Mouse (Mus musculus) stomach, embryonic 14.5 days (tissue): ENCODE data around the gene Msantd1. TPM values are rescaled to one million over a fixed set of nuclear protein-coding genes. Genes with fewer than 3 reads are reported as not detected.

ENCODE experiments used
- ATAC-seq: fragments of 200-750 bp; cut with Nextera tagmentation; 2 replicates; pipeline ENCODE4 v1.8.0; 2017; ENCODE audit warnings: low read depth, moderate TSS enrichment; ENCODE audit not compliant: insufficient number of reproducible peaks, insufficient read depth, low FRiP score
- H3K27ac ChIP-seq: fragments of 300-500 bp; sonication (generic); 2 replicates; pipeline ENCODE4 v1.5.1; 2014; ENCODE audit warnings: mild to moderate bottlenecking, low read length, moderate library complexity, mixed read lengths
- H3K27me3 ChIP-seq: fragments of 300-500 bp; sonication (generic); 2 replicates; pipeline ENCODE4 v1.6.1; 2014; ENCODE audit warnings: low read length, control low read depth, mixed read lengths; ENCODE audit not compliant: control insufficient read depth, insufficient read depth
- H3K36me3 ChIP-seq: fragments of 300-500 bp; sonication (generic); 2 replicates; pipeline ENCODE4 v1.6.1; 2014; ENCODE audit warnings: mild to moderate bottlenecking, control low read depth, low read length, moderate library complexity, mixed read lengths; ENCODE audit not compliant: control insufficient read depth, insufficient read depth
- H3K4me1 ChIP-seq: fragments of 300-500 bp; sonication (generic); 2 replicates; pipeline ENCODE4 v1.6.1; 2014; ENCODE audit warnings: low read length, control low read depth, mixed read lengths; ENCODE audit not compliant: control insufficient read depth, insufficient read depth
- H3K4me2 ChIP-seq: fragments of 300-500 bp; sonication (generic); replicated peaks from 2 replicates; pipeline ENCODE4 v1.6.1; 2014; ENCODE audit warnings: low read depth, low read length, control low read depth
- H3K4me3 ChIP-seq: fragments of 300-500 bp; sonication (generic); 2 replicates; pipeline ENCODE4 v1.5.1; 2014; ENCODE audit warnings: low read depth, low read length, control low read depth
- H3K9ac ChIP-seq: fragments of 300-500 bp; sonication (generic); replicated peaks from 2 replicates; pipeline ENCODE4 v1.6.1; 2014; ENCODE audit warnings: low read depth, mild to moderate bottlenecking, control low read depth, low read length, moderate library complexity, mixed read lengths
- H3K9me3 ChIP-seq: fragments of 300-500 bp; sonication (generic); 2 replicates; pipeline ENCODE4 v1.6.1; 2016; ENCODE audit warnings: low read depth, low read length, control low read depth; ENCODE audit not compliant: control insufficient read depth
- WGBS: fragments of 180-500 bp; shearing (Covaris S2); extraction: QIAGEN DNeasy Blood & Tissue Kit; methylation state at CpG from one replicate; pipeline ENCODE4 v1.1.7; 2014; 5-methylcytosine and 5-hydroxymethylcytosine counted together
- polyA plus RNA-seq: library from polyadenylated mRNA; unstranded; fragments of >200 nt; fragmentation: Nextera tagmentation; extraction: Ambion mirVana; gene quantifications from 2 replicates; pipeline ENCODE4 v1.2.1, GENCODE M21; 2014

The Msantd1 gene
- polyA plus RNA-seq, 1 experiment from 2014 or later: 0.69 TPM

DNA sequence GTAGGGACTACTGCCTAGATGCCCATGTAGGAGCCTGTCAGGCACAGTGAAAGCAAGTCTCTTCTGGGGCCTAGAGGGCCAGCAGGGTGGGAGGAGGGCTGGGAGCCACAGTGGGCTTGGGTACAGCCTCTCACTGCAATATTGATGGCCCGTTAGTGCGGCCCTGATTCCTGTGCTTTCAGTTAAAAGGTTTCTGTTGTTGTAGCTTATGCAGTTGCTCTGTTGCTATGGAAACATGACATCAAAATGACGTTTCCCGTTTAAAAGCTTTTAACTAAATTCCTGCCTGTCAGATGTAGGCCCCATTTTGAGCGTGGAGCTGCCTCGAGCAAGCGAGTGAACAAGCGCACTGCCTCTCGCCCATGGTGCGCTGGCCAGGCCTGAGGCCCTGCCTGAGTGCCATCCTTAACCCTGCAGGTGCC, 9.4 kb downstream of the Msantd1 start:
- H3K4me2 ChIP-seq: no peak overlapping the region
- no peak overlapping the region for H3K9ac ChIP-seq
- no peaks in the 10 kb centered on the region for H3K36me3 ChIP-seq
- H3K4me3 ChIP-seq: no peak overlapping the region
- H3K27me3 ChIP-seq: no peaks in the 10 kb centered on the region
- no peak for ATAC-seq
- H3K9me3 ChIP-seq: no peaks in the 10 kb centered on the region
- 42% methylated on average over 10 of the region's 10 CpGs for WGBS
- H3K27ac ChIP-seq: no peak overlapping the region
- peaks cover 4% of the 10 kb centered on the region; the same call in 1 of the 2 replicates for H3K4me1 ChIP-seq

DNA sequence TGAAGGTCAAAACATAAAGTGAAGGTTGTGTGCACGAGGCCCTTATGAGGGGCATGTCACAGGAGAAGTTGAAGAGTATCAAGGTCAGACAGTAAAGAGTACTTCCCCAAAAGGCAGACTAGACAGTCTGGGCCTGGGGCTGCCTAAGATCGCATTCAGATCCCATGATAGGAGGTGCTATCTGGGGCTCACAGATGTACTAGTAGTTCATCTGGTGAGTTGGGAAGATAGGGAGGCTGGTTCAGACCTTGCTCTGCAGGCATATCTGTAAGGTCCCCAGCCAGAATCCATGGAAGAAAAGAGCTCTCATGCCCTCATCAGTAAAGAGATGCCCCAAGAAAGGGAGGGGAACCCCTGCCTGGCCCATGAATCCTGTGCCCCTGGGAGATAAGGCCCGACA, 11.0 kb downstream of the Msantd1 start:
- no peak overlapping the region for H3K4me3 ChIP-seq
- 87% methylated on average over 3 of the region's 3 CpGs for WGBS
- no peak overlapping the region for H3K9ac ChIP-seq
- H3K4me2 ChIP-seq: no peak overlapping the region
- H3K36me3 ChIP-seq: 0 out of 2 replicates have a peak, but pooled peaks cover 4% of the 10 kb centered on the region
- H3K27me3 ChIP-seq: no peaks in the 10 kb centered on the region
- H3K9me3 ChIP-seq: no peaks in the 10 kb centered on the region
- peaks cover 4% of the 10 kb centered on the region; the same call in 1 of the 2 replicates for H3K4me1 ChIP-seq
- ATAC-seq: no peak
- no peak overlapping the region for H3K27ac ChIP-seq

DNA sequence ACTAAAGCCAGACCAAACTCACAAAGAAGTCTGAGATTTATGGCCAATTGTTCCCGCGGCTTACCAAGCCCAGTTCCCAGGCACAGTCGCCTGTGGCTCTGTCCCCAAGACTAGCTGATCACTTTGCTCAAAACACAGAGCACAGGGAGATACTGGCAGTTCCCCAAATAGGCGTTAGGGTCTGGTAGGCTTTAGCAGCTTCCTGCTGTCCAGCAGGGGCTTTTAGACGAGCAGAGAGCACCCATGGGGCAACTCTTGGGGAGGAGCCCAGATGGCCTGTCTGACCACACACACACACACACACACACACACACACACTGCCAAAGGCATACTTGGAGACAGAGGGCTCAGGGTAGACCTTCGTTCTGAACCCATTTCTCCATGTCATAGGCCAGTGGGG, 14.7 kb downstream of the Msantd1 start:
- ATAC-seq: no peak
- no peaks in the 10 kb centered on the region; the same call in 1 of the 2 replicates for H3K4me1 ChIP-seq
- no peak overlapping the region for H3K27ac ChIP-seq
- 66% methylated on average over 6 of the region's 6 CpGs for WGBS
- H3K4me2 ChIP-seq: no peak overlapping the region
- 0 out of 2 replicates have a peak, but pooled peaks cover 4% of the 10 kb centered on the region for H3K36me3 ChIP-seq
- no peak overlapping the region for H3K4me3 ChIP-seq
- no peaks in the 10 kb centered on the region for H3K27me3 ChIP-seq
- H3K9ac ChIP-seq: no peak overlapping the region
- H3K9me3 ChIP-seq: no peaks in the 10 kb centered on the region

DNA sequence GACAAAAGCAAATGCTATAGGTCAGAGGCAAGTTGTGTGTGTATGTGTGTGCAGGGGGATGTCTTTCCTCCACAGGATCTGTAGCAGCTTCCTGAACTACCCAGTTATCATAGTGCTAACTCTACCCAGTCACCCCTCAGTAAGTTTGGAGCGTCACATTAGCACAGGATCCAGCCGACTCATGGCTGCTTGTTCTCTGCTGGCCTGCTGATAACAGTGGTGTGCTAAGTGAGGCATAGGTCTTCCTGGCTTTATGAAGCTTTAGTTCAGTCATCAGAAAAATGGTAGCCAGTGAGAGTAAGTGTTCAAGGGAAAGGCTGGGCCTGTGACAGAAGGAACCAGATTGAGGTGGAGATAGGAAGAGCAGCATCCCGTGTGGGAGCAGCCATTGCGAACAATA, 16.1 kb downstream of the Msantd1 start:
- no peak overlapping the region for H3K9ac ChIP-seq
- H3K27ac ChIP-seq: no peak overlapping the region
- H3K9me3 ChIP-seq: no peaks in the 10 kb centered on the region
- no peak for ATAC-seq
- 0 out of 2 replicates have a peak, but pooled peaks cover 4% of the 10 kb centered on the region for H3K36me3 ChIP-seq
- H3K27me3 ChIP-seq: no peaks in the 10 kb centered on the region
- WGBS: 91% methylated on average over 4 of the region's 4 CpGs
- H3K4me3 ChIP-seq: no peak overlapping the region
- no peaks in the 10 kb centered on the region for H3K4me1 ChIP-seq
- no peak overlapping the region for H3K4me2 ChIP-seq

DNA sequence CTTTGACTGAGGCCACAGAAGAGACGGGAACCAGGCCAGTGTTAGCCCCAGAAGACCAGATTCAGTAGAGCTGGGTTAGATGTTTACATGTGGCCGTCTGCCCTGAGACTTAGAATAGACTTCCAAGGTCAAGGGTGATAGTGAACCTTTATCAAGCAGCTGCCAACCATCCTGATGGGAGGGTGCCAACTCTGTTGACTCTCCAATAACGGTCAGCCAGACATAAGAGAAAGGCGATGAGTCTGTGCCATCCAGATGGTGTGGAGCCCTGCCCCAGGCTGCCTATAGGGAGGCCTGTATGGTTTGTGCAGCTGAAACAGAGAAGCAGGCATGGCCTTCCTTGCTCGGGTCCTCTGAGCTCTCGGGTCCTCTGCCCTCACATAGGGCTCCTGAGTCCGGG, 16.7 kb downstream of the Msantd1 start:
- H3K9ac ChIP-seq: no peak overlapping the region
- H3K4me2 ChIP-seq: no peak overlapping the region
- 84% methylated on average over 7 of the region's 7 CpGs for WGBS
- no peak overlapping the region for H3K27ac ChIP-seq
- 0 out of 2 replicates have a peak, but pooled peaks cover 4% of the 10 kb centered on the region for H3K36me3 ChIP-seq
- H3K4me3 ChIP-seq: no peak overlapping the region
- no peak for ATAC-seq
- H3K4me1 ChIP-seq: no peaks in the 10 kb centered on the region
- H3K27me3 ChIP-seq: no peaks in the 10 kb centered on the region
- no peaks in the 10 kb centered on the region for H3K9me3 ChIP-seq

DNA sequence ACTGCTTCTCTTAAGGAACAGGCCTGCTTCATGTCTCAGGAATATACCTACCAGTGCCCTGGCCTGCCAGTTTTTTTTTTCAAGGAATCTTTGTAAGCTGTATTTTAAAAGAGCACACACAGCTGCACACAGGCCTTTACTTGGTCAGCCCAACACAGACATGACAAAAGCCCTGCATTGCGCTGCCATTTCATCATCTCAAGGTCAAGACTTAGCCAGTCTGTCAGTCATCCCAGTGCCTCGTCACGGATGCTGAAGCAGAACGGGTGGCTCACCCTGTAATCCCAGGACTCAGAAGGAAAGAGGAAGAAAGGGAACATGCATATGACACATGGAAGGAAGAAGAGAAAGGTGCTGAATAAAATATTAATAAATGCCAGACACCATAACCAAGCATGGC, 19.8 kb downstream of the Msantd1 start:
- Histone ChIP-seq H3K9ac (no peak overlapping the region), H3K36me3 (0 out of 2 replicates have a peak, but pooled peaks cover 4% of the 10 kb centered on the region), H3K4me1 (peaks cover 4% of the 10 kb centered on the region; the same call in 1 of the 2 replicates), H3K4me2 (no peak overlapping the region), H3K4me3 (no peak overlapping the region), H3K27ac (no peak overlapping the region), H3K9me3 (no peaks in the 10 kb centered on the region), H3K27me3 (no peaks in the 10 kb centered on the region)
- no peak for ATAC-seq
- 92% methylated on average over 4 of the region's 4 CpGs for WGBS

DNA sequence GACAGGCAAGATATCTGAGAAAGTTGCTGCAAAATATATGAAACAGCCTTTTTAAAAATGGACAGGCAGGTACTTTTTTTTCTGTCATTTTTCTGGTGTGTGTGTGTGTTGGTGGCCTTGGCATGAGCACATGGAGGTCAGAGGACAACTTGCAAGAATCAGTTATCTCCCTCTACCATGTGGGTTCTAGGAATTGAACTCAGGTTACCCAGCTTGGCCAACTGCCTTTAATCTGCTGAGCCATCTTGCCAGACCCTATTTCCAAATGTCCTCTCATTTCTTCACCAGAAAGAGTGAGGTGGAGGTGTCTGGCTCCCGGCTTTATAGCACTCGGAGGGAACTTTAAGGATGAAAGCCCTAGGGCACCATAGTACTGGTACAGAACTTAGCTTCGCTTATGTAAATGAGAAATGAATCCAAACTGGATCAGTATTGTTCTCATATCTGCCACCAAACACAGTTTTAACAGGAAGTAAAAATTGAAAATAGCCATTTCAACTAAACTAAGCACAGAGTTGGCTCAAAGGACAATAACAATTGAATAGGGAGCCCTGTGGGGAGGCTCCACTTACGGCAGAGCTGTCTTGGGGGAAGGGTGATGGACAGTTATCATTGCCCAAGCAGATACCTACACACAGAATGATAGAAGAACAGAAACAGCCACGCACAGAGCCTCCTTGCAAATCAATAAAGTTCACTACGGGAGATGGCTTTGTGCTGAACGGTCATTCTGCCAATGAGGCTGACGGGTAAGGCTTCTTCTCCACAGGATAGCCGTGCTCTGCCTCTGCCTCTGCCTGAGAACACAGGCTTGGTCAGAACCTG, 22.6 kb downstream of the Msantd1 start:
- WGBS: 78% methylated on average over 9 of the region's 9 CpGs
- Histone ChIP-seq H3K4me2 (no peak overlapping the region), H3K4me3 (no peak overlapping the region), H3K4me1 (peaks cover 4% of the 10 kb centered on the region; the same call in 1 of the 2 replicates), H3K27ac (no peak overlapping the region), H3K9ac (no peak overlapping the region), H3K9me3 (0 out of 2 replicates have a peak, but pooled peaks cover 3% of the 10 kb centered on the region), H3K36me3 (no peaks in the 10 kb centered on the region), H3K27me3 (no peaks in the 10 kb centered on the region)
- no peak for ATAC-seq

DNA sequence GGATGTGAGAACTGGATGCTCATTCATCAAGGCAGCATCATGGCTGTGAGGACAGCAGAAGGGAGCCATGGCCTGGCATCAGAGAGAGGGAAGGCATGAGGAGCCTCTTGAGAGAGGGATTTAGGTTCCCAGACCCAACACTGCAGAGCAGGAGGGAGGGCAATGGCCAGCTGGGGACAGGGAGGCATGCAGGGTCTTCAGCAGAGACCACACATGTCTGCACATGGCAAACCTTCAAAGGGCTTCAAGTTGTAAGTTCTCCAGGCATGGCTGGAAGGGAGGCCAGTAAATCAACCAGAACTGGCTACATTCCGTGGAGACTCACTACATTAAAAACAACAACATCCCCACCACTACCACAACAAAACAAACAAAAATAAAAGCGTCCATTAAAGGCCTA, 23.3 kb downstream of the Msantd1 start:
- no peaks in the 10 kb centered on the region for H3K27me3 ChIP-seq
- H3K9ac ChIP-seq: no peak overlapping the region
- 71% methylated on average over 2 of the region's 2 CpGs for WGBS
- H3K9me3 ChIP-seq: 0 out of 2 replicates have a peak, but pooled peaks cover 3% of the 10 kb centered on the region
- H3K4me3 ChIP-seq: no peak overlapping the region
- no peak overlapping the region for H3K4me2 ChIP-seq
- H3K27ac ChIP-seq: no peak overlapping the region
- no peaks in the 10 kb centered on the region for H3K36me3 ChIP-seq
- peaks cover 4% of the 10 kb centered on the region; the same call in 1 of the 2 replicates for H3K4me1 ChIP-seq
- ATAC-seq: no peak
